Mouse (Mus musculus): ENCODE measurements around the gene Tex46. TPM values are rescaled to one million over a fixed set of nuclear protein-coding genes. Genes with fewer than 3 reads are reported as not detected.

The Tex46 gene
- polyA plus RNA-seq, 1 experiment, result not detected

GRCm38 (mm10) chr4:136622388-136622787 lies 12.2 kb downstream of the Tex46 start, which contains the start of gene Lactbl1:
Gene Lactbl1, plus strand, starts transcription at chr4:136622621.
- Histone ChIP-seq H3K4me3 (replicated peaks) (no peak within 1 kb of the TSS), H3K9me3 (no peaks in the 10 kb centered on the region), H3K36me3 (replicated peaks; ENCODE audit: low read length) (no peaks in the 10 kb centered on the region), H3K27me3 (replicated peaks) (peaks cover 37% of the 10 kb centered on the region), H3K4me1 (peaks cover 32% of the 10 kb centered on the region)
- TF ChIP-seq GATA1 (IDR thresholded peaks at IDR 0.05; ENCODE audit: borderline replicate concordance, low read length), result no peak
- no peak for TF ChIP-seq FLI1 (IDR thresholded peaks at IDR 0.05; ENCODE audit: low read length)

GRCm38 (mm10) chr4:136626590-136626989 lies 16.4 kb downstream of the Tex46 start:
- peaks cover 35% of the 10 kb centered on the region for H3K4me1 ChIP-seq
- H3K4me3 ChIP-seq (replicated peaks), result peak overlapping the region; percentile 84
- peaks cover 14% of the 10 kb centered on the region for H3K9me3 ChIP-seq
- peaks cover 52% of the 10 kb centered on the region for H3K27me3 ChIP-seq (replicated peaks)
- TF ChIP-seq FLI1 (IDR thresholded peaks at IDR 0.05; ENCODE audit: low read length) (no peak), GATA1 (IDR thresholded peaks at IDR 0.05; ENCODE audit: borderline replicate concordance, low read length) (no peak)
- peaks cover 3% of the 10 kb centered on the region for H3K36me3 ChIP-seq (replicated peaks; ENCODE audit: low read length)

- Histone ChIP-seq H3K27me3 (replicated peaks) (peaks cover 50% of the 10 kb centered on the region), H3K4me3 (replicated peaks) (no peak overlapping the region), H3K4me1 (peaks cover 21% of the 10 kb centered on the region), H3K36me3 (replicated peaks; ENCODE audit: low read length) (peaks cover 3% of the 10 kb centered on the region), H3K9me3 (peaks cover 32% of the 10 kb centered on the region)
- TF ChIP-seq GATA1 (IDR thresholded peaks at IDR 0.05; ENCODE audit: borderline replicate concordance, low read length) (no peak), FLI1 (IDR thresholded peaks at IDR 0.05; ENCODE audit: low read length) (no peak)
Measured at GRCm38 (mm10) chr4:136631237-136631994, 21.2 kb downstream of the Tex46 start.

GRCm38 (mm10) chr4:136635995-136636394 lies 25.8 kb downstream of the Tex46 start:
- Histone ChIP-seq H3K9me3 (peaks cover 32% of the 10 kb centered on the region), H3K27me3 (replicated peaks) (peaks cover 59% of the 10 kb centered on the region), H3K4me1 (peaks cover 20% of the 10 kb centered on the region), H3K4me3 (replicated peaks) (no peak overlapping the region), H3K36me3 (replicated peaks; ENCODE audit: low read length) (no peaks in the 10 kb centered on the region)
- TF ChIP-seq FLI1 (IDR thresholded peaks at IDR 0.05; ENCODE audit: low read length) (no peak), GATA1 (IDR thresholded peaks at IDR 0.05; ENCODE audit: borderline replicate concordance, low read length) (no peak)

GRCm38 (mm10) chr4:136636511-136636910 lies 26.3 kb downstream of the Tex46 start:
- H3K36me3 ChIP-seq (replicated peaks; ENCODE audit: low read length), result no peaks in the 10 kb centered on the region
- H3K9me3 ChIP-seq, result peaks cover 32% of the 10 kb centered on the region
- TF ChIP-seq FLI1 (IDR thresholded peaks at IDR 0.05; ENCODE audit: low read length) (no peak), GATA1 (IDR thresholded peaks at IDR 0.05; ENCODE audit: borderline replicate concordance, low read length) (no peak)
- H3K4me3 ChIP-seq (replicated peaks), result no peak overlapping the region
- H3K27me3 ChIP-seq (replicated peaks), result peaks cover 54% of the 10 kb centered on the region
- peaks cover 20% of the 10 kb centered on the region for H3K4me1 ChIP-seq

- peaks cover 32% of the 10 kb centered on the region for H3K9me3 ChIP-seq
- peaks cover 20% of the 10 kb centered on the region for H3K4me1 ChIP-seq
- peak overlapping the region; percentile 79 for H3K4me3 ChIP-seq (replicated peaks)
- H3K36me3 ChIP-seq (replicated peaks; ENCODE audit: low read length), result no peaks in the 10 kb centered on the region
- TF ChIP-seq GATA1 (IDR thresholded peaks at IDR 0.05; ENCODE audit: borderline replicate concordance, low read length) (no peak), FLI1 (IDR thresholded peaks at IDR 0.05; ENCODE audit: low read length) (no peak)
- peaks cover 51% of the 10 kb centered on the region for H3K27me3 ChIP-seq (replicated peaks)
Measured at GRCm38 (mm10) chr4:136636983-136637562, 26.8 kb downstream of the Tex46 start.

GRCm38 (mm10) chr4:136637563-136638229 lies 27.5 kb downstream of the Tex46 start:
- H3K4me1 ChIP-seq, result peaks cover 19% of the 10 kb centered on the region
- H3K27me3 ChIP-seq (replicated peaks), result peaks cover 50% of the 10 kb centered on the region
- H3K36me3 ChIP-seq (replicated peaks; ENCODE audit: low read length), result no peaks in the 10 kb centered on the region
- TF ChIP-seq FLI1 (IDR thresholded peaks at IDR 0.05; ENCODE audit: low read length) (no peak), GATA1 (IDR thresholded peaks at IDR 0.05; ENCODE audit: borderline replicate concordance, low read length) (no peak)
- peaks cover 32% of the 10 kb centered on the region for H3K9me3 ChIP-seq
- H3K4me3 ChIP-seq (replicated peaks), result peak overlapping the region; percentile 79

- no peak for TF ChIP-seq FLI1 (IDR thresholded peaks at IDR 0.05; ENCODE audit: low read length)
- TF ChIP-seq GATA1 (IDR thresholded peaks at IDR 0.05; ENCODE audit: borderline replicate concordance, low read length), result no peak
- H3K36me3 ChIP-seq (replicated peaks; ENCODE audit: low read length), result no peaks in the 10 kb centered on the region
Measured at GRCm38 (mm10) chr4:136638230-136638750, 28.1 kb downstream of the Tex46 start.

GRCm38 (mm10) chr4:136638890-136639289 lies 28.7 kb downstream of the Tex46 start:
- Histone ChIP-seq H3K36me3 (replicated peaks; ENCODE audit: low read length) (no peaks in the 10 kb centered on the region), H3K4me1 (peaks cover 17% of the 10 kb centered on the region), H3K4me3 (replicated peaks) (no peak overlapping the region), H3K9me3 (peaks cover 32% of the 10 kb centered on the region), H3K27me3 (replicated peaks) (peaks cover 47% of the 10 kb centered on the region)
- no peak for TF ChIP-seq FLI1 (IDR thresholded peaks at IDR 0.05; ENCODE audit: low read length)
- TF ChIP-seq GATA1 (IDR thresholded peaks at IDR 0.05; ENCODE audit: borderline replicate concordance, low read length), result no peak

More at GRCm38 (mm10) chr4:136638230-136638750, 28.1 kb downstream of the Tex46 start:
- H3K4me3 ChIP-seq (replicated peaks), result no peak overlapping the region
- peaks cover 49% of the 10 kb centered on the region for H3K27me3 ChIP-seq (replicated peaks)
- H3K9me3 ChIP-seq, result peaks cover 32% of the 10 kb centered on the region
- peaks cover 17% of the 10 kb centered on the region for H3K4me1 ChIP-seq

All from megakaryocyte, embryonic 14.5 days (primary cell).